Mouse (Mus musculus) lung, embryonic 14.5 days (tissue): ENCODE data around the gene Rab11fip5. TPM values are rescaled to one million over a fixed set of nuclear protein-coding genes. Genes with fewer than 3 reads are reported as not detected.

Experiments used
- ATAC-seq: fragments of 200-750 bp; cut with Nextera tagmentation; 2 replicates; pipeline ENCODE4 v1.8.0; 2017; ENCODE audit warnings: mild to moderate bottlenecking, moderate TSS enrichment, moderate library complexity; ENCODE audit not compliant: insufficient read depth
- DNase-seq: peaks from one replicate; pipeline ENCODE4 v3.0.0-alpha.2; 2015
- H3K27ac ChIP-seq: fragments of 300-500 bp; sonication (generic); 2 replicates; pipeline ENCODE4 v1.5.1; 2014; ENCODE audit warnings: low read depth, mild to moderate bottlenecking, moderate library complexity
- H3K27me3 ChIP-seq: fragments of 300-500 bp; sonication (generic); 2 replicates; pipeline ENCODE4 v1.6.1; 2014; ENCODE audit warnings: low read length, control low read depth; ENCODE audit not compliant: insufficient read depth
- H3K36me3 ChIP-seq: fragments of 300-500 bp; sonication (generic); 2 replicates; pipeline ENCODE4 v1.6.1; 2014; ENCODE audit warnings: control low read depth; ENCODE audit not compliant: insufficient read depth
- H3K4me1 ChIP-seq: fragments of 300-500 bp; sonication (generic); 2 replicates; pipeline ENCODE4 v1.6.1; 2014; ENCODE audit warnings: antibody characterized with exemption, control low read depth; ENCODE audit not compliant: insufficient read depth
- H3K4me2 ChIP-seq: fragments of 300-500 bp; sonication (generic); 2 replicates; pipeline ENCODE4 v1.6.1; 2014; ENCODE audit warnings: mild to moderate bottlenecking
- H3K4me3 ChIP-seq: fragments of 300-500 bp; sonication (generic); 2 replicates; pipeline ENCODE4 v1.5.1; 2014; ENCODE audit warnings: low read depth, low read length
- H3K9ac ChIP-seq: fragments of 300-500 bp; sonication (generic); 2 replicates; pipeline ENCODE4 v1.6.1; 2014
- H3K9me3 ChIP-seq: fragments of 300-500 bp; sonication (generic); 2 replicates; pipeline ENCODE4 v1.6.1; 2016; ENCODE audit warnings: low read depth, low read length, control low read depth
- CTCF ChIP-seq: IDR thresholded peaks from 2 replicates; pipeline ENCODE4 v1.5.1; 2016; ENCODE audit warnings: antibody characterized with exemption, low read depth
- WGBS: fragments of 180-500 bp; shearing (Covaris S2); extraction: QIAGEN DNeasy Blood & Tissue Kit; methylation state at CpG from one replicate; pipeline ENCODE4 v1.1.7; 2014; 5-methylcytosine and 5-hydroxymethylcytosine counted together
- polyA plus RNA-seq: library from polyadenylated mRNA; unstranded; fragments of >200 nt; fragmentation: Nextera tagmentation; extraction: Ambion mirVana; gene quantifications from 2 replicates; pipeline ENCODE4 v1.2.1, GENCODE M21; 2014

The Rab11fip5 gene
- polyA plus RNA-seq, 1 experiment from 2014 or later = 10.1 TPM

GRCm38 (mm10) chr6:85402613-85403012 is 28.2 kb upstream of the Rab11fip5 start:
- DNase-seq (no peak), ATAC-seq (no peak)
- Histone ChIP-seq H3K27me3 (peaks cover 4% of the 10 kb centered on the region), H3K27ac (no peak overlapping the region), H3K4me3 (no peak overlapping the region), H3K4me2 (no peak overlapping the region), H3K9ac (no peak overlapping the region), H3K36me3 (no peaks in the 10 kb centered on the region), H3K9me3 (no peaks in the 10 kb centered on the region), H3K4me1 (no peaks in the 10 kb centered on the region)
- 43% methylated on average over 2 of the region's 2 CpGs for WGBS
- no peak for TF ChIP-seq CTCF

- no peak overlapping the region for H3K4me2 ChIP-seq
- H3K9ac ChIP-seq = no peak overlapping the region
- ATAC-seq (no peak), DNase-seq (no peak)
- no peaks in the 10 kb centered on the region for H3K4me1 ChIP-seq
- H3K4me3 ChIP-seq = no peak overlapping the region
- no peaks in the 10 kb centered on the region for H3K36me3 ChIP-seq
- no peaks in the 10 kb centered on the region for H3K9me3 ChIP-seq
- H3K27ac ChIP-seq = no peak overlapping the region
- H3K27me3 ChIP-seq = no peaks in the 10 kb centered on the region
- 15% methylated on average over 5 of the region's 5 CpGs for WGBS
- no peak for TF ChIP-seq CTCF
Observed at GRCm38 (mm10) chr6:85399715-85400114, 25.3 kb upstream of the Rab11fip5 start.

- DNase-seq (peak; percentile 45), ATAC-seq (no peak)
- 15% methylated on average over 1 of the region's 1 CpGs for WGBS
- Histone ChIP-seq H3K9ac (no peak overlapping the region), H3K27ac (no peak overlapping the region), H3K4me2 (no peak overlapping the region), H3K36me3 (no peaks in the 10 kb centered on the region), H3K4me1 (no peaks in the 10 kb centered on the region), H3K27me3 (no peaks in the 10 kb centered on the region), H3K9me3 (no peaks in the 10 kb centered on the region), H3K4me3 (no peak overlapping the region)
- TF ChIP-seq CTCF = peak; percentile 65
Observed at GRCm38 (mm10) chr6:85397165-85397564, 22.7 kb upstream of the Rab11fip5 start.

- Histone ChIP-seq H3K4me1 (no peaks in the 10 kb centered on the region), H3K9ac (no peak overlapping the region), H3K27ac (no peak overlapping the region), H3K4me2 (no peak overlapping the region), H3K9me3 (no peaks in the 10 kb centered on the region), H3K36me3 (no peaks in the 10 kb centered on the region), H3K4me3 (no peak overlapping the region), H3K27me3 (no peaks in the 10 kb centered on the region)
- 80% methylated on average over 2 of the region's 2 CpGs for WGBS
- no peak for TF ChIP-seq CTCF
- ATAC-seq (no peak), DNase-seq (no peak)
Observed at GRCm38 (mm10) chr6:85395360-85395759, 20.9 kb upstream of the Rab11fip5 start.

- peak; percentile 81 for TF ChIP-seq CTCF
- Histone ChIP-seq H3K4me1 (no peaks in the 10 kb centered on the region), H3K27me3 (no peaks in the 10 kb centered on the region), H3K4me3 (no peak overlapping the region), H3K4me2 (no peak overlapping the region), H3K9ac (no peak overlapping the region), H3K9me3 (no peaks in the 10 kb centered on the region), H3K27ac (no peak overlapping the region), H3K36me3 (no peaks in the 10 kb centered on the region)
- 21% methylated on average over 6 of the region's 7 CpGs for WGBS
- DNase-seq = peak; percentile 88
- ATAC-seq = no peak
Observed at GRCm38 (mm10) chr6:85391803-85392202, 17.4 kb upstream of the Rab11fip5 start.

GRCm38 (mm10) chr6:85388608-85389007 is 14.2 kb upstream of the Rab11fip5 start:
- no peak overlapping the region for H3K9ac ChIP-seq
- H3K36me3 ChIP-seq = no peaks in the 10 kb centered on the region
- H3K27me3 ChIP-seq = no peaks in the 10 kb centered on the region
- no peak for ATAC-seq
- no peak for TF ChIP-seq CTCF
- H3K4me2 ChIP-seq = no peak overlapping the region
- H3K4me1 ChIP-seq = no peaks in the 10 kb centered on the region
- WGBS = 62% methylated on average over 5 of the region's 5 CpGs
- no peaks in the 10 kb centered on the region for H3K9me3 ChIP-seq
- no peak overlapping the region for H3K27ac ChIP-seq
- no peak overlapping the region for H3K4me3 ChIP-seq
- no peak for DNase-seq

- no peaks in the 10 kb centered on the region for H3K27me3 ChIP-seq
- ATAC-seq (no peak), DNase-seq (no peak)
- no peak overlapping the region for H3K4me3 ChIP-seq
- no peaks in the 10 kb centered on the region for H3K36me3 ChIP-seq
- no peak for TF ChIP-seq CTCF
- H3K4me2 ChIP-seq = no peak overlapping the region
- H3K9me3 ChIP-seq = no peaks in the 10 kb centered on the region
- H3K9ac ChIP-seq = no peak overlapping the region
- H3K27ac ChIP-seq = no peak overlapping the region
- H3K4me1 ChIP-seq = 0 out of 2 replicates have a peak, but pooled peaks cover 3% of the 10 kb centered on the region
- 76% methylated on average over 2 of the region's 2 CpGs for WGBS
Observed at GRCm38 (mm10) chr6:85382791-85383190, 8.4 kb upstream of the Rab11fip5 start.

GRCm38 (mm10) chr6:85381648-85382020 is 7.2 kb upstream of the Rab11fip5 start:
- H3K36me3 ChIP-seq = no peaks in the 10 kb centered on the region
- H3K4me3 ChIP-seq = no peak overlapping the region
- ATAC-seq = no peak
- no peak overlapping the region for H3K9ac ChIP-seq
- no peaks in the 10 kb centered on the region for H3K9me3 ChIP-seq
- 79% methylated on average over 10 of the region's 10 CpGs for WGBS
- 0 out of 2 replicates have a peak, but pooled peaks cover 3% of the 10 kb centered on the region for H3K4me1 ChIP-seq
- TF ChIP-seq CTCF = no peak
- no peak overlapping the region for H3K4me2 ChIP-seq
- no peaks in the 10 kb centered on the region for H3K27me3 ChIP-seq
- no peak overlapping the region for H3K27ac ChIP-seq
- no peak for DNase-seq
